Mouse (Mus musculus) right cerebral cortex, postnatal 14 days (tissue): Measurements from ENCODE around the gene Vinac1.
"Not testable (repeated sequence)": the region's sequence is repeated elsewhere in the genome, so short reads cannot be mapped to it uniquely, and the experiment has no call there.

Source experiments
- DNase-seq: peaks from one replicate; pipeline ENCODE4 v3.0.0; 2022

The Vinac1 gene

GRCm38 (mm10) chr2:129038937-129039631 is 8.9 kb downstream of the Vinac1 start:
- DNase-seq = peak; percentile 18

GRCm38 (mm10) chr2:129038426-129038936 is 9.5 kb downstream of the Vinac1 start:
- peak; percentile 9 for DNase-seq

- no peak for DNase-seq
These were observed 12.6 kb downstream of the Vinac1 start for GRCm38 (mm10) chr2:129035381-129035780.

DNA sequence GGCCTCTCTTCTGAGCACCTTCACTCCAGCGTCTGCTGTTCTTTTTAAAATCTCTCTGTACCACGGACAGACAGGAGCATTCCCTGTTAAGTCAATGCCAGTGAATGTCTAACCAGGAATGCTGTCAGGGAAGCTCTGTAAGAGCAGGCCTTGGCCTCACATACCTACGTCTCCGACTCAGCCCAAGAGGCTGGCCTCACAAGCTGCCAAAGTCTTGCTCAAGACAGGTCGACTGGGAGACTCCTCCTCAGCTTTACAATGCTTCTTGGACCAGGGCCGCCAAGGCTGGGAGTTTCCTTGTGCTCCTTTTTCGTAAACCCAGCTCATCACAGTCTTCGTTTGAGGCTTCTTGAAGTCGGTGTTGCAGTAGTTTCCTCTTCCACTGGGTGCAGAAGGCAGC is 23.2 kb downstream of the Vinac1 start:
- DNase-seq = no peak

DNA sequence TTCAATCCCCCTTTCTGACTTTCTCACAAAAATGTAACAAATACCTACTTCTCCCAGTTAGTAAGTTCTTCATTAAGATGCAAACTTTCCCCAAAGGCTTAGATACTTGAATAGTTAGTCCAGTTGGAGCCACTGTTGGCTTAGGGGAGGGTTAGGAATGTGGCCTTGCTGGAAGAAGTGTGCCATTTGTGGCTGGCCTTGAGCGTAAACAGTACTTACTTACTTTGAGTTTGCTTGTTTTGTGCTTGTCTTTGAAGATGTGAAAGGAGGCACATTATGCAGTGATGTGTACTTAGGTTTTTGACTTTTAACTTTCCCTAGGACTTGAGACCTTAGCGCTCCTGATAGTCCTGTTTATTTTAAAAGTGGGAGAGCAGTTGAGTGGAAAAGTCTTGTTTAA is 27.9 kb downstream of the Vinac1 start:
- no peak for DNase-seq

DNA sequence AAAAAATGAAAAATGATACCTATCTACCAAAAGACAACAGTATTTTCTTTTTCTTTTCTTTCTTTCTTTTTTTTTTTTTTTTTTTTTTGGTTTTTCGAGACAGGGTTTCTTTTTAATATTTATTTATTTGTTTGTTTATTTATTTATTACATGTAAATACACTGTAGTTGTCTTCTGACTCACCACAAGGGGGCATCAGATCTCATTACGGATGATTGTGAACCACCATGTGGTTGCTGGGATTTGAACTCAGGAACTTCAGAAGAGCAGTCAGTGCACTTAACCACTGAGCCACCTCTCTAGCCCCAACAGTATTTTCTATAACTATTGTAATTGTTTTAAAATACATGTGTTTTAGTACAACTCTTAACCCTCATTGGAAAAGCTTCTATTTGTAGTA is 39.1 kb downstream of the Vinac1 start:
- not testable (repeated sequence) for DNase-seq

GRCm38 (mm10) chr2:129006194-129006749 is 41.7 kb downstream of the Vinac1 start:
- no peak for DNase-seq

GRCm38 (mm10) chr2:129004872-129005271 is 43.1 kb downstream of the Vinac1 start:
- no peak for DNase-seq

DNA sequence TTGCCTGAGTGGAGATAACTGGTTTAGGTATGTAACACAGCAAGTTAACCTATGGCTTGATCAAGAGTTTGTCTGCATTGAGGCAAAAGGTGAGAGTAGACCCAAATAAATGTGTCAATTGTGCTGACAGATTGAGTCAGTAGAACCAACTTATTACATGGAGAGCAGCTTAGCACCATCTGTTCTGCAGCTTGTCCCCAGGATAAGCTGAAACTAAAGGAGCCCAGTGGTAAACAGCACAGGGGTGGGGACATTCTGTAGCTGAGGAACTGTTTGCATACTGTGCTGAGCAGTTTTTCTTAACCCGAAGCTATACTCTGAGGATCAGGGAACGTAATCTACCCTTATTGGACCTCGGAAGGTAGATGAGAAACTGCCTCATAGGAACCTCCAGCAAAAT is 63.2 kb downstream of the Vinac1 start:
- DNase-seq = no peak

- DNase-seq = no peak
These were observed 72.4 kb downstream of the Vinac1 start for GRCm38 (mm10) chr2:128975572-128975971.
